Mouse (Mus musculus) layer of hippocampus, adult 8-10 months (tissue): Measurements from ENCODE around the gene Clmn. TPM values are rescaled to one million over a fixed set of nuclear protein-coding genes. Genes with fewer than 3 reads are reported as not detected.
A peak's percentile ranks its signal among the peaks of the same experiment; 100 is the strongest.

Source experiments
- DNase-seq, 2 experiments: peaks; one replicate each; pipeline ENCODE4 v3.0.0; 2022; ENCODE audit warnings: low spot score in 2 of 2
- total RNA-seq, 4 experiments: library from RNA; stranded (reverse); gene quantifications; 2 replicates each; pipeline ENCODE4 v1.2.4; 2022

The Clmn gene
- total RNA-seq: 100 to 1,000 TPM in 3 of 4 experiments, 10 to 100 TPM in 1; 98.6 to 111 (median 105) TPM

DNA sequence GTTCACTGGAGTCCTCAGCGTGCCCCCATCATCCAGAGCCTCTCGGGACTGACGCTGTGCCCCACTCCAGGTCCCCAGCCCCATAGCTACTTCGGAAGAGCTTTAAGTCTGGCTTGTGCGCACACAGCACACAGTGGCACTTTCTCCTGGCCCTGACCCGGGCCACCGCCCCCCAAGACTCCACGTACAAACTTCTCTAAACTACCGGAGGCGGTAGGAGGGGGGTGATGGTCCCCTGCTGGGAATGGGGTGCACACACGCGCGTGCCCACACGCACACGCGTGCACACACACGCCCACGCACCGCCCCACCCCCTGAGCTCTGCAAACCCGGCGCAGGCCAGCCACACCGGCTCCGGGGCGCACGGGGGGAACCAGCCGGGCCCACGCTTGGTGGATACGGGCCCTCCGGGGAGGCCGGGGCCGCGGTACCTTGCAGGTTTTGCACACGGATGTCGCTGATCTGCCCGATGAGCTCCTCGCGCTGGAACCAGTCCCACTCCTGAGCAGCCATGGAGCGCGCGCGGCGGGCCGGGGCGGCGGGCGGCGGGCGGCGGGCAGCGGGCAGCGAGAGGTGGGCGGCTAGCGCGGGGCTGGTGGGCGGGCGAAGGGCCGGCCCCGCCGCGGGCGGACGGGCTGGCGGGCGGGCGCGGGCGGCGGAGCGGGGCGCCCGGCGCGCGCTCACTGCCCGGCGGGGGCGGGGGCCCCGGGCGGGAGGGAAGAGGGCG, at the start of gene Clmn:
TSS of gene Clmn (minus strand) at position 638 of the 727 bp plus-strand sequence.
- no peak for DNase-seq

DNA sequence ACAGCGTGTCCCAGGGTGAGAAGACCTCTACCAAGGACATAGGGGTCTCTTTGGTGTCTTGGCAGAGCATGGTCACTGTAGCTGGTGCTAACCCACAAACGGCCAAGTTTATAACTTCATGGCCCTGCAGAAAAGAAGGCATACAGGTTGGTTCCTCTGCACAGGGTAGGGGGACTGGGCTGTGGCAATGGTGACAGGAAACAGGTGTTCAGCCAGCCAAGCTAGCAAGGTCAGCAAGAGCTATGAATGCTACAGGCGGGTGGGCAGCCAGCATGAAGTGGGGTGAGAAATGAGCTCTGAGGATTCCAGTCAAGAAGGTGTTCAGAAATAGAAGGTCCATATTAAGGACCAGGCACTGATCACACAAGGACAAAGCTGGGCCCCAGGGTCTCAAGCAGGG, 48.1 kb upstream of the Clmn start:
- no peak for DNase-seq

GRCm38 (mm10) chr12:104912281-104912933, 47.5 kb upstream of the Clmn start:
- DNase-seq: peak; percentile 72 to 87

GRCm38 (mm10) chr12:104909750-104910149, 44.9 kb upstream of the Clmn start:
- DNase-seq: no peak

- no peak for DNase-seq
Observed at GRCm38 (mm10) chr12:104908986-104909385, 44.1 kb upstream of the Clmn start.

DNA sequence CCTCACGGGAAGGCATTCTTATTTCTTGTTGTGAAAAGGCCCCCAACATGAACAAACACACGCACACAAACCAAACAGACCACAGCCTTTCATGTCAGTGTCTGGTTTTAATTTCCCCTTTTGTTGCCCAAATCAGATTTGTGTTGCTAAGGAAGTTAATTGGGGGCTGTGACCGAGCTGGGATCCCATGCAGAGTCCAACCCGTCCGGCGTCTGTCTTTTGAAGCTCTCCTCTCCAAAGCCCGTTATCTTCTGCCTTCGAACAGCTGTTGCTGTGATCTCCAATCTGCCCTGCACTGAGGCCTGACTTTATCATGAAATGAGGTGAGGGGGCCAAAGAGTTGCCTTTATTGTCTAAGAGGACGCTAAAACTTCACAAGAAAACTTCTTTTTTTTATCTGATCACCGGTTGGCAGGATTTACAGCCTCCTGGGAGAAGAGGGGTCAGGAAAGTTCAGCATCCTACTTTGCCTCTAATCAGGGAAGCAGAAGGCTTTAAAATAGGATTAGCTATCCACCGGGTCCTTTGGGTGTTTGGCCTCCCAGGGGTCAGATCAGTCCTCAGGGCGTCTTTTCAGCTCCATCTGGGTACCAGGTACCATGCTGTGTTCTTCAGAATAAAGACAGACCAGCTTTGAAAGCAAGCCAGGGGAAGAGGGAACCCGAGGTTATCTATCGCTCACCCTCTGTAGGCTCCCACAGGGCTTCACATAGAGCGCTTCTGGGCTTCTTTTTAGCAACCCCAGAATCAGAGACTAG, 43.3 kb upstream of the Clmn start:
- DNase-seq: no peak

DNA sequence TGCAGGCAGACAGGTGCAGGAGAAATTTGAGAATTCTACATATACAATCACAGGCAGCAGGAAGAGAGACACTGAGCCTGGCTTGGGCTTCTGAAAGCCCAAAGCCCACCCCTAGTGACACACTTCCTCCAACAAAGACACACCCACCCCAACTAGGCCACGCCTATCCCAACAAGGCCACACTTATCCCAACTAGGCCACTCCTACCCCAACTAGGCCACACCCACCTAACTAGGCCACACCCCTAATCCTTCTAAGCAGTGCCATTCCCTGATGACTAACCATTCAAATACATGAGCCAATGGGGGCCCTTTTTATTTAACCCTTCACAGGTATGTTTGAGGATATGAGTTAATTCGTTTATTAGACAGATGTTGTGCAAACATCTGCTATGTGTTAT, 42.3 kb upstream of the Clmn start:
- DNase-seq: no peak

DNA sequence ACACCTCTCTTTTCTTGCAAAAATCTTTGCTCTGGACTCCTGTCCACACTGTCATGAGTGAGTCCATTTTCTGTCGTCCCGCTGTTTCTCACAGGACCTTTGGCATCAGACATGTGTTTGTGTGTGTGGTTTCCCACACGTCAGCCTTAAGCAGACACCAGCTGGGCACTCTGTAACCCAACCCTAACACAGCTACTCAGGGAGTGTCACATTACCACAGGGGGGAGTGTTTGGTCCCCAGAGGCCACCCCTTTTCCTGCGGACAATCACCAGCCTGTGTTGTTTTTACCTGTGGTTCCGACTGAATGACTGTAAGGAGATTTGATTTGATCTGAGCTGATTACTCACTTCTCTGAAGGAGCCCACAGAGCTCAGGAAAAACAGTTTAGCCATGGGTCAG, 39.3 kb upstream of the Clmn start:
- no peak for DNase-seq

- no peak for DNase-seq
Observed at GRCm38 (mm10) chr12:104902392-104903053, 37.6 kb upstream of the Clmn start.

DNA sequence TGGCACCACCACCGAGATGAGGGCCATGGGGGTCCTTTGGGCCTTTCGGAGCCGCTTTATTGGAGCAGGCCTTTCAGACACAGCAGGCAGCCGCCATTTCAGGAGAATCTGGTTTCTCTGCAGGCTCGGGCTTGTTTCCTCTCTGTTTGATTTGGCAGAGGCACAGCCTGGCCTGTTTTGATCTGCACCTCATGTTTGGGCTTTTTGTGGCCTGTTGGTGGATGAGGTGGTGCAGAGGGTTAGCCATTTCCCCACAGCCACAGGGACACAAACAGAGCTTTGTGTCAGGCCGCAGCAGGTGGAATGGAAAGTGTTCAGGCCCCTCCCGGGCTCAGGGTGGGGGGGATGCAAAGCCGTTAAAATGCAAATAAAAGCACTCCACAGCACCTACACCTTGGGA, 36.4 kb upstream of the Clmn start:
- no peak for DNase-seq

DNA sequence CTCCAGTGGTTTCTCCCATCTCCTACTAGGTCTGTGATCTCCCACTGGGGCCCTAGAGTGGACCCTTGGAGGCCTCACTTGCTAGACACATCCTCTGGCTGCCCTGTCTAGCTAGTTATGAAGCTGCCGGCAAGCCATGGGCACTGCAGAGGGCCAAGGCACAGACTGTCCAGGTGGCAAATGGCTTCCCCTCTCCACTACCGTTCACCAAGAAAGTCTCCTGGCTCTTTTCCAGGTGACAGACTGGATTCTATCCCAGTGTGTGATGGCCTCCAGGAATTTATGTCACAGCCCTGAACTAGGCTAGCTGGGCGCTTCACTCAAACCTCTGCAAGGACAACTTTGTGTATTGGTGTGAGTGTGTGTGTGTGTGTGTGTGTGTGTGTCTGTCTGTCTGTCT, 35.0 kb upstream of the Clmn start:
- no peak for DNase-seq

DNA sequence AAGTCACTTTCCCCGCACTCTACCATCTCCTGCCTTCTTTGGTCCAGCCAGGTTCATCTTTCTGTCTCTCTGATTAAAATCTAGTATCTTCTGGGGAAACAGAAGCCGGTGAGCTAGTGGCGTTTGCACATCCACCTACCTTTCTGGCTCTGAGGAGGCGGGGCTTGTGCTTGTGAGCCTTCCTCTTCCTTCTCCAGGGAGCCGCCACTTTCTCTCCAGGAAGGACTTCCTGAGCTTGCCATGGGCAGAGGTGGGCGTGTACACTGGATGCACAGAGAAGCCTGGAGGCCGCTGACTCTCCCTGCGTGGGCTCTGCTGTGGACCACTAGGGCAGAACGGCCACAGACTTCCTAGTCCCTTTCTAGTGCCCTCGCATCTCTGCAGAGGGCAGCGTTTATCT, 34.3 kb upstream of the Clmn start:
- DNase-seq: no peak

DNA sequence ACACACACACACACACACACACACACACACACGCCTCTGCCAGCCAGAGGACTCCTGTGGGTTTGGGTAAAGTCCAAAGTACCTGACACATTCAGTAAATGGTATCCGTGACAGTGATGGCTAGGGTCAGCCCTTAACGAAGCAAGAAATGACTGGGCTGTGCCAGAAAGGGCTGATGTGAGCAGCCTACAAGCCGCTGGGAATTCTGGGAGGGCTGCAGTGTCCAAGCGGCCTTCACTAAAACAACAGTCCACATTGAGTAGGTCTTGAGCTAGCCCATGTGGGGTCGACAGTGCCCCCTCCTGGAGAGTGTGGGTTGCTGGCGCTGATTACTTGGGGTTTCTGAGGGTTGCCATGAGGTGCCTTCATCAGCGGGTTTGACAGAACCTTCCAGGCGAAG, 33.8 kb upstream of the Clmn start:
- no peak for DNase-seq

- no peak for DNase-seq
Observed at GRCm38 (mm10) chr12:104897051-104897618, 32.3 kb upstream of the Clmn start.

DNA sequence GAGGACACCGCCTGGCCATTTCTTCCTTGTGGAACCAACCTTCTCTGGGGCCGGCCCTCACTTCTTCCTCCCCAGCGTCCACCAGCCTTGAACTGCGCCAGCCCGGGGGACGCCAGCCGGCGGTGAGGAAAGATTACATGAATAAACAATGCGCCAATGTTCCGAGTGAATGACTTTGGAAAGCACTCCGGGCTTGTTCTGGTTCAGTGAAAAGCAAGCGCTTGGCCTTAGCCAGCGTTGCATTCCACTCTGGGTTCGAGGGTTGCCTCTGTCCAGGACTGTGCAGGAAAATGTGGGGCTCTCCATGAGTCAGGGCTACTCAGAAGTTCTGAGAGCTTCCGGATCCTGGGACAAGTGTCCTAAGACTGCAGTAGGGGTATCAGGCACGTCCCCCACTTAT, 31.8 kb upstream of the Clmn start:
- DNase-seq: peak; percentile 55 to 64

GRCm38 (mm10) chr12:104892245-104892644, 27.4 kb upstream of the Clmn start:
- no peak for DNase-seq

GRCm38 (mm10) chr12:104890066-104890465, 25.2 kb upstream of the Clmn start:
- no peak for DNase-seq

DNA sequence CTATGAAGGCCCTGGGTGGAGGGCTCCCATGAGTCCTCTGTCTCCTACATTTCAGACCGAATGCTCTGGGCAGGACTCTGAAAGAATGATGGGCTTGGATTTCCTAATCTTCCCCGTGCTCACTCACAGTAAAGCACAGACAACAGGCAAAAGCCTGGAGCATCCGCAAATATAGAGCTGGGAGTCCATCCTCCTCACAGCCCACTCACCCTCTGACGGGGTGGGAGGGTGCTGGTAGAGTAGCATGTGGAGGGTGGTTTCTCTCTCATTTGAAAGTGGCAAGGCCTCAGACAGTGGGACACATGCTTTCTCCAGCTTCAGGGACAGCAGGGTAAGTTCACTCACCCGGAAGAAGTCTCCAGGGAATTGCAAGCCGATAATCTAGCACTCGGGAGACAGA, 21.2 kb upstream of the Clmn start:
- DNase-seq: no peak

DNA sequence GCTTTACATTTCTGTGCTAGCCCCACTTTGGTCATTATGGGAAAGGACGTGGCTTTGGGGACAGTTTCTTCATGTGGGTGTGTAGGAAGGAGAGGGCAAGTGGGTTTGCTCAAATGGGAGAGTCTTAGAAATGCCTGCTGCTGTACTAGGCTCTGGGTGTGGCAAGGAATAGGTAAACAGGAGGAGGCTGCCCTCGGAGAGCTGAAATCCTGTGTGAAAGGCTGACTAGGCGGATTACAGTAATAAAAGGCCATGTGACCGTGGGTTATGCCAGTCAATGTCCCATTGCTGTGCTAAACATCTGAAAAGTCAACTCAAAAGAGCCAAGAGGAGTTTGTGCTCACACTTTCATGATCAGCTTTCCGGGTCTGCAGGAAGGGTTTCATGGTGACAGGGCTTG, 17.7 kb upstream of the Clmn start:
- no peak for DNase-seq

DNA sequence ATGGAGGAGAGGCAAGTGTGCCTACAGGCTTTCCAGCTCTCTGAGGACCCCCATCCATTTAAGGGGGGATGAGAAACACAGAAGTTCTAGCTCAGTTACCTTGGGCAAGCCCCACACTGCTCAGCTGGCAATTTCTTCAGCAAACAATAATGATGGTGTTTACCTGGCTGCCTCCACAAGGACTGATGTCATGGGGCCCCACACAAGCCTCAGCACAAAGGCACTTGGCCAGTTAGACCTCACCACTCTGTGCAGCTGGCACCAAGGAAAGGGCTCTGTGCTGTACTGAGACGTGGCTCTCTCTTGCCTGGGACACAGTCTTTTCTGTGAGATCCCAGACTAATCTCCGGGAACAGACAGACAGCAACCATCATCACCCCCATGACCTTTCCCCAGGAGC, 17.2 kb upstream of the Clmn start:
- DNase-seq: no peak

- no peak for DNase-seq
Observed at GRCm38 (mm10) chr12:104881518-104882060, 16.7 kb upstream of the Clmn start.
